Mouse (Mus musculus): ENCODE data around the gene Gm42878. TPM values are rescaled to one million over a fixed set of nuclear protein-coding genes. Genes with fewer than 3 reads are reported as not detected.
A peak's percentile ranks its signal among the peaks of the same experiment; 100 is the strongest.

The Gm42878 gene
- polyA plus RNA-seq (2016; fragmentation: Nextera tagmentation; extraction: Ambion mirVana), result not detected in 2 replicates

DNA sequence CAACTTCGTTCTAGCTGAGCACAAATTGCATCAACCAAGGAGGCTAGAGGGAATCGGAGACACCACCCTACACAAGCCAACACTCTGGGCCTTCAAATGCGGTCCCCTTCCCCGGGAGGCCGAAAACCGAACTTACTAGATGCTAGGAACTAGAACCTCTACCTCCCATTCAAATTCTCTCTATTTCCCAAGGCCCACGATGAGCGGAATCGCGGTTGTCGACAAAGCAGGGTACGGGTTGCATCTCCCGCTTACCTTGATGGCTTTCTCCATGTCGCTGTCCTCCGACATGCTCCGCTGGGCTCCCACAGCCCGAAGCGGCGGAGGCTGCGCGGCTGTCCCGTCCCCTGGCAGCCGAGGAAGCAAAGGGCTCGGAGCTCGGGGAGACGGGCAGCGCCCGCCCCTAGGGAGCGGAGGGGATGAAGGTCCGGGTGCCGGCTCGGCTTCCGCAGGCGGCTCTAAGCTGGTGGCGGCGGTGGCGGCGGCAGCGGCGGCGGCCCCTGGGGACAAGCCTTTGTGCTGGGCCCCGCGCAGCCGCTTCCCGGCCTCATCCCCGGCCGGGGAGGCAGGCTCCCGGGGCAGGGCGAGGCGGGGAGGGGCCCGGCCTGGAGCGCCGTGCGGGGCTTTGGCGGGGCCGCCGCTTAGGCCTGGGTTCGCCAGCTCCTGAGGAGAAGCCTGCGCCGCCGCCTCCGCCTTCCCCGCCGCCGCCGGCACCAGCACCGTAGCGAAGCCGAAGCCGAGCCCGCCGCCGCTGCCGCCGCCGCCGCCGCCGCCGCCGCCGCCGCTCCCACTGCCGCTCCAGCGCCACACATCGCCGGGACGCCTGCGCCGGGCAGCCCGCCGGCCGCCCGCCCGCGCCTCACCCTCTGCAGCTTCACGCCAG is at the start of gene Gm42878, which contains the start of gene Adam1a:
TSS of gene Gm42878 (minus strand) at position 573 of the 883 bp plus-strand sequence.
TSS of gene Adam1a (minus strand) at position 573 of the 883 bp plus-strand sequence.
- Histone ChIP-seq H3K27me3 (no peaks in the 10 kb centered on the region), H3K9me3 (no peaks in the 10 kb centered on the region), H3K4me2 (peak within 1 kb of the TSS; percentile 93), H3K4me1 (replicated peaks) (peaks cover 16% of the 10 kb centered on the region), H3K36me3 (peaks cover 3% of the 10 kb centered on the region; the same call in 1 of the 2 replicates), H3K27ac (peak within 1 kb of the TSS; percentile 96), H3K4me3 (replicated peaks) (peak within 1 kb of the TSS; percentile 100), H3K9ac (replicated peaks) (peak within 1 kb of the TSS; percentile 97)
- WGBS, result 1% methylated on average over 52 of the region's 97 CpGs
- peak; percentile 3; the same call in 1 of the 2 replicates for ATAC-seq (ENCODE audit: insufficient number of reproducible peaks, insufficient read depth, low FRiP score, low TSS enrichment, low read depth)

DNA sequence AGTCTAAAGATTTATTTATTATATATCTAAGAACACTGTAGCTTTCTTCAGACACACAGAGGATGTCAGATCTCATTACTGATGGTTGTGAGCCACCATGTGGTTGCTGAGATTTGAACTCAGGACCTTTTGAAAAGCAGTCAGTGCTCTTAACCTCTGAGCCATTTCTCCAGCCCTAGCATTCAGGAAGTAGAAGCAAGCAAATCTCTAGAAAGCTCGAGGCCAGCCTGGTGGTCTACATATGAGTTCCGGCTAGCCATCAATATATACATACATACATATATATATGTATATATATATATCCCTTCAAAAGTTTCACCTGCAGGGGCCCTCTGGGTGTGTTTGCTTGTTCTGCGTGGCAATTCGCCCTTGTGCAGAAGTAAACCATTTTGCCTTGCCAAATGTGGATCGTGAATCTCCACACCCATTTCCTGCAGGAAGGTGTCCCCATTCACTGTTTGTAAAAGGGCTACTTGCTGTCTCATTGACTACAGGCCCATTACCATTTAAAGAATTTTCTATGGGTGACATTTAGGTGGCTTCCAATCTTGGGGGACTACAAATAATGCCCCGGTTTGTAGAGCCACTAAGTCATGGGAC is 49.5 kb upstream of the Gm42878 start:
- peak overlapping the region; percentile 91; the same call in 1 of the 2 replicates for H3K4me2 ChIP-seq
- no peaks in the 10 kb centered on the region for H3K27me3 ChIP-seq
- no peak for ATAC-seq (ENCODE audit: insufficient number of reproducible peaks, insufficient read depth, low FRiP score, low TSS enrichment, low read depth)
- H3K4me1 ChIP-seq (replicated peaks), result peaks cover 29% of the 10 kb centered on the region
- H3K4me3 ChIP-seq (replicated peaks), result peak overlapping the region; percentile 81; the same call in 1 of the 2 replicates
- H3K36me3 ChIP-seq, result peaks cover 10% of the 10 kb centered on the region; the same call in 1 of the 2 replicates
- H3K9me3 ChIP-seq, result no peaks in the 10 kb centered on the region
- H3K27ac ChIP-seq, result peak overlapping the region; percentile 93; the same call in 1 of the 2 replicates
- no peak overlapping the region for H3K9ac ChIP-seq (replicated peaks)
- WGBS, result 87% methylated on average over 6 of the region's 6 CpGs

GRCm38 (mm10) chr5:121593451-121594401 is 48.4 kb upstream of the Gm42878 start, which contains the start of gene Aldh2:
Gene Aldh2 (minus strand): TSS chr5:121593824.
- H3K4me1 ChIP-seq (replicated peaks), result peaks cover 29% of the 10 kb centered on the region
- peak within 1 kb of the TSS; percentile 91 for H3K4me2 ChIP-seq
- H3K9ac ChIP-seq (replicated peaks), result peak within 1 kb of the TSS; percentile 90
- H3K27me3 ChIP-seq, result no peaks in the 10 kb centered on the region
- peak; percentile 82 for ATAC-seq (ENCODE audit: insufficient number of reproducible peaks, insufficient read depth, low FRiP score, low TSS enrichment, low read depth)
- peaks cover 10% of the 10 kb centered on the region; the same call in 1 of the 2 replicates for H3K36me3 ChIP-seq
- no peaks in the 10 kb centered on the region for H3K9me3 ChIP-seq
- peak within 1 kb of the TSS; percentile 81 for H3K4me3 ChIP-seq (replicated peaks)
- WGBS, result 2% methylated on average over 47 of the region's 47 CpGs
- peak within 1 kb of the TSS; percentile 93 for H3K27ac ChIP-seq

DNA sequence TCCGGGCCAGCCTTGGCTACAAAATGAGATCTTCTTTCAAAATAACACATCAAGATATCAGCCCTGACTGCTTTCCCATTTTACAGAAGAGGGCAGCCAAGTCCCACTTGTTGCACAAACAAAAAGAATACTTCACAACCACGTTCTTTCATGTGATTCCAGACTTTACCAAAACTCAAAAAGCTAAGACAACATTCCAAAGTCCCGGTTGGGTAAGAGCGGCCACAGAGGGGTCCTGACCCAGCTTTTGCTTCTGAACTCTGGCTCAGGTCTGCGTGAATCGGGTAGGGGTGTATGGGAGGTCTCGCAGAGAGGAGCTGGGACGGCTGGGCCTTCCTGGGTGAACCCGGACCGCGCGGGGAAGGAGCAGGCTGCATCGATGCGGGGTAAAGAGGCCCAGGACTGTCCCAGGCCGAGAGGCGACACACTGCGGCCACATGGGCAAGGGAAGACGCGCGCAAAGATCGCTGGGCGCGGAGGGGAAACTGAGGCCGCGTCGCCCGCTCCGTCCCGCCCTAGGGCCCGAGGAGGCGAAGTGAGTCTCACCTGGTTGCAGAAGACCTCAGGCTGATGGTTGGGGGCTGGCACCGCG is 47.6 kb upstream of the Gm42878 start:
- 4% methylated on average over 33 of the region's 33 CpGs for WGBS
- Histone ChIP-seq H3K4me2 (peak overlapping the region; percentile 91), H3K9me3 (no peaks in the 10 kb centered on the region), H3K27me3 (no peaks in the 10 kb centered on the region), H3K36me3 (peaks cover 10% of the 10 kb centered on the region; the same call in 1 of the 2 replicates), H3K9ac (replicated peaks) (peak overlapping the region; percentile 90), H3K4me3 (replicated peaks) (peak overlapping the region; percentile 81), H3K4me1 (replicated peaks) (peaks cover 29% of the 10 kb centered on the region), H3K27ac (peak overlapping the region; percentile 93)
- ATAC-seq (ENCODE audit: insufficient number of reproducible peaks, insufficient read depth, low FRiP score, low TSS enrichment, low read depth), result peak; percentile 53; the same call in 1 of the 2 replicates

- peaks cover 29% of the 10 kb centered on the region for H3K4me1 ChIP-seq (replicated peaks)
- H3K27me3 ChIP-seq, result no peaks in the 10 kb centered on the region
- peak overlapping the region; percentile 91 for H3K4me2 ChIP-seq
- peak overlapping the region; percentile 90; the same call in 1 of the 2 replicates for H3K9ac ChIP-seq (replicated peaks)
- no peak for ATAC-seq (ENCODE audit: insufficient number of reproducible peaks, insufficient read depth, low FRiP score, low TSS enrichment, low read depth)
- 61% methylated on average over 11 of the region's 11 CpGs for WGBS
- H3K36me3 ChIP-seq, result peaks cover 10% of the 10 kb centered on the region; the same call in 1 of the 2 replicates
- no peak overlapping the region for H3K27ac ChIP-seq
- peak overlapping the region; percentile 81 for H3K4me3 ChIP-seq (replicated peaks)
- no peaks in the 10 kb centered on the region for H3K9me3 ChIP-seq
Observed at GRCm38 (mm10) chr5:121592064-121592815, 47.0 kb upstream of the Gm42878 start.

DNA sequence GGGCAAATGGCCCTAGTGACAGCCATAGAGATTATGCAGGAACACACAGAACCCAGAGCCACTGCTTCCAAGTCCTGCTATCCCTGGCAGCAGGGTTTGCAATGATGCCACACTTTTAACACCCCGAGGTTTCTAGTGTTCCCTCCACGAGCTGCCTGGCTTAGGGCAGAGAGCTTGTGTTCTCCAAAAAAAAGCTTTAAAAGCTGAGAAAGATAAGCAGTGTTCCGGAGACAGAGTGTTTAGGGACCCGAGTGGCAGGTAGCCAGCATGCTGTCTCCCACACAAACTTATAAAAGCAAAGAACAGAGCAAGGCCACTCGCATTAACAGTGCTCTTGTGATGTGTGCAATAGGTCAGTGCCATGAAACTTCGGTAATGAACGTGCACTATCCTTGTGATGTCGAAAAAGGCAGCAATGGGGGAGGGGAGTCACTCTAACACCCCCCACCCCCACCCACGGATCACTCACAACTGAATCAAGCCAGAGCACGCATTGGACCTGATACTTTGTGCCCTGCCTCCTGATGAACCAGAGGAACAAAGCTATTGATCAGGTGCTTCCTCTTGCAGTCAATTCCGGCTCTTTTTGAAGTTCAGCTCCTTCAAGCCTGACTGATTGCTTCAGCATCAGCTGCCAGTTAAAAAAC is 46.3 kb upstream of the Gm42878 start:
- peak overlapping the region; percentile 91 for H3K4me2 ChIP-seq
- no peaks in the 10 kb centered on the region for H3K27me3 ChIP-seq
- 0 out of 2 replicates have a peak overlapping the region, but pooled peaks have one; percentile 1 for H3K4me3 ChIP-seq (replicated peaks)
- ATAC-seq (ENCODE audit: insufficient number of reproducible peaks, insufficient read depth, low FRiP score, low TSS enrichment, low read depth), result no peak
- WGBS, result 75% methylated on average over 11 of the region's 11 CpGs
- H3K4me1 ChIP-seq (replicated peaks), result peaks cover 29% of the 10 kb centered on the region
- no peaks in the 10 kb centered on the region for H3K9me3 ChIP-seq
- peaks cover 10% of the 10 kb centered on the region; the same call in 1 of the 2 replicates for H3K36me3 ChIP-seq
- no peak overlapping the region for H3K9ac ChIP-seq (replicated peaks)
- H3K27ac ChIP-seq, result no peak overlapping the region

DNA sequence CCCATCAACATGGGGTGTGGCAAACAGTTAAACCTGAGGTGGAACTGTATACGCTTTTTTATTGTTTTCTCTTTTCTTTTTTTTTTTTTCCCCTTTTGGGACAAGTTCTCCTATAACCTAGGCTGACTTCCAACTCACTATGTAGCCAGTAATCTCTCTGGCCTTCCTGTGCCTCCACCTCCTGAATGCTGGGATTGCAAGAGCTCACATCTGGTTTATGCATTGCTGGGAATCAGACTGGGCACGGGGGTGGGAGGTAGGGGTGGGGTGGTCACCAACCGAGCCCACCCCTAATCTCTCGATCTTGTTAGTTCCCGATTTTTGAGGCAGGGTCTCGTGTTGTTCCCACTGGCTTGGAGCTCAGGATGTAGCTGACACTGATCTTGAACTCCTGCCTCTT is 44.6 kb upstream of the Gm42878 start:
- H3K9me3 ChIP-seq, result no peaks in the 10 kb centered on the region
- H3K9ac ChIP-seq (replicated peaks), result no peak overlapping the region
- H3K4me3 ChIP-seq (replicated peaks), result no peak overlapping the region
- H3K27me3 ChIP-seq, result no peaks in the 10 kb centered on the region
- ATAC-seq (ENCODE audit: insufficient number of reproducible peaks, insufficient read depth, low FRiP score, low TSS enrichment, low read depth), result no peak
- peaks cover 29% of the 10 kb centered on the region for H3K4me1 ChIP-seq (replicated peaks)
- H3K4me2 ChIP-seq, result no peak overlapping the region
- WGBS, result 76% methylated on average over 6 of the region's 6 CpGs
- H3K36me3 ChIP-seq, result peaks cover 10% of the 10 kb centered on the region; the same call in 1 of the 2 replicates
- H3K27ac ChIP-seq, result no peak overlapping the region

- 67% methylated on average over 6 of the region's 6 CpGs for WGBS
- no peak overlapping the region for H3K4me2 ChIP-seq
- H3K4me1 ChIP-seq (replicated peaks), result peaks cover 12% of the 10 kb centered on the region
- no peaks in the 10 kb centered on the region for H3K9me3 ChIP-seq
- no peaks in the 10 kb centered on the region for H3K27me3 ChIP-seq
- no peak for ATAC-seq (ENCODE audit: insufficient number of reproducible peaks, insufficient read depth, low FRiP score, low TSS enrichment, low read depth)
- no peak overlapping the region for H3K27ac ChIP-seq
- peaks cover 8% of the 10 kb centered on the region; the same call in 1 of the 2 replicates for H3K36me3 ChIP-seq
- H3K4me3 ChIP-seq (replicated peaks), result no peak overlapping the region
- no peak overlapping the region for H3K9ac ChIP-seq (replicated peaks)
Observed at GRCm38 (mm10) chr5:121586400-121587039, 41.2 kb upstream of the Gm42878 start.

DNA sequence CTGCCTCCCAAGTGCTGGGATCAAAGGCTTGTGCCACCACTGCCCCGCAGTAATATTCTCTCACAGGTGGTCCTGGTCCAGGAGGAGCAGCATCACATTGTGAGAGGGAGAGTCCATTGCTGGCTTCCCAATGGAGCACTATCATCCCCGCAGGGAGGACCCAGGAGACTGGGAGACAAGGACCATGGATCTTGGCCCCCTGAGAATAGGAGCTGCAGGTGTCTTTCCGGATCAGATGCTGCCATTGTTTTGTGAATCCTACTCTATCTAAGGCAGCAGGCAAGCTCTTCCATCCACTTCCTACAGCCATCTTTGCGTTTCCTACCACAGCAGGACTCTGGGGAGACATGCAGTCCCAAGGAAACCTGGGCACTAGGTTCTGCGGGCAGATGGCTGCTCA is 40.4 kb upstream of the Gm42878 start:
- Histone ChIP-seq H3K27me3 (no peaks in the 10 kb centered on the region), H3K9ac (replicated peaks) (no peak overlapping the region)
- 92% methylated on average over 5 of the region's 5 CpGs for WGBS

More for the DNA sequence above, 40.4 kb upstream of the Gm42878 start:
- no peak for ATAC-seq (ENCODE audit: insufficient number of reproducible peaks, insufficient read depth, low FRiP score, low TSS enrichment, low read depth)
- H3K4me2 ChIP-seq, result no peak overlapping the region
- no peaks in the 10 kb centered on the region for H3K9me3 ChIP-seq
- peaks cover 10% of the 10 kb centered on the region; the same call in 1 of the 2 replicates for H3K36me3 ChIP-seq
- no peak overlapping the region for H3K27ac ChIP-seq
- H3K4me1 ChIP-seq (replicated peaks), result peaks cover 9% of the 10 kb centered on the region
- H3K4me3 ChIP-seq (replicated peaks), result no peak overlapping the region

Data from limb, embryonic 12.5 days (tissue).